Mouse (Mus musculus): Measurements from ENCODE around the gene Hoxb5.

The Hoxb5 gene

GRCm38 (mm10) chr11:96319071-96319902 is 16.2 kb downstream of the Hoxb5 start:
- no peak for DNase-seq (ENCODE audit: low spot score in 2 of 2)

- no peak for DNase-seq (ENCODE audit: low spot score in 2 of 2)
Observed at GRCm38 (mm10) chr11:96319910-96320309, 16.8 kb downstream of the Hoxb5 start.

- DNase-seq (ENCODE audit: low spot score in 2 of 2), result no peak
Observed at GRCm38 (mm10) chr11:96320688-96321087, 17.6 kb downstream of the Hoxb5 start.

- no peak for DNase-seq (ENCODE audit: low spot score in 2 of 2)
Observed at GRCm38 (mm10) chr11:96321846-96322245, 18.7 kb downstream of the Hoxb5 start.

GRCm38 (mm10) chr11:96322738-96323137 is 19.6 kb downstream of the Hoxb5 start:
- no peak for DNase-seq (ENCODE audit: low spot score in 2 of 2)

- no peak for DNase-seq (ENCODE audit: low spot score in 2 of 2)
Observed at GRCm38 (mm10) chr11:96323154-96323553, 20.0 kb downstream of the Hoxb5 start, which contains the start of gene Hoxb3. TSS of gene Hoxb3 (plus strand) at chr11:96323326.

- no peak for DNase-seq (ENCODE audit: low spot score in 2 of 2)
Observed at GRCm38 (mm10) chr11:96324125-96324524, 21.0 kb downstream of the Hoxb5 start.

- no peak for DNase-seq (ENCODE audit: low spot score in 2 of 2)
Observed at GRCm38 (mm10) chr11:96324965-96325364, 21.8 kb downstream of the Hoxb5 start.

GRCm38 (mm10) chr11:96325747-96326212 is 22.6 kb downstream of the Hoxb5 start:
- DNase-seq (ENCODE audit: low spot score in 2 of 2), result no peak

- no peak for DNase-seq (ENCODE audit: low spot score in 2 of 2)
Observed at GRCm38 (mm10) chr11:96326705-96327104, 23.6 kb downstream of the Hoxb5 start.

- DNase-seq (ENCODE audit: low spot score in 2 of 2), result no peak
Observed at GRCm38 (mm10) chr11:96327122-96327521, 24.0 kb downstream of the Hoxb5 start.

GRCm38 (mm10) chr11:96327750-96328149 is 24.6 kb downstream of the Hoxb5 start:
- DNase-seq (ENCODE audit: low spot score in 2 of 2), result no peak

- DNase-seq (ENCODE audit: low spot score in 2 of 2), result no peak
Observed at GRCm38 (mm10) chr11:96328605-96329004, 25.5 kb downstream of the Hoxb5 start.

- no peak for DNase-seq (ENCODE audit: low spot score in 2 of 2)
Observed at GRCm38 (mm10) chr11:96332105-96332504, 29.0 kb downstream of the Hoxb5 start.

GRCm38 (mm10) chr11:96332618-96333032 is 29.5 kb downstream of the Hoxb5 start:
- no peak for DNase-seq (ENCODE audit: low spot score in 2 of 2)

- no peak for DNase-seq (ENCODE audit: low spot score in 2 of 2)
Observed at GRCm38 (mm10) chr11:96333241-96334001, 30.3 kb downstream of the Hoxb5 start.

GRCm38 (mm10) chr11:96334002-96334364 is 30.8 kb downstream of the Hoxb5 start:
- DNase-seq (ENCODE audit: low spot score in 2 of 2), result no peak

GRCm38 (mm10) chr11:96334998-96335397 is 31.9 kb downstream of the Hoxb5 start:
- no peak for DNase-seq (ENCODE audit: low spot score in 2 of 2)

- no peak for DNase-seq (ENCODE audit: low spot score in 2 of 2)
Observed at GRCm38 (mm10) chr11:96336597-96336996, 33.5 kb downstream of the Hoxb5 start.

- DNase-seq (ENCODE audit: low spot score in 2 of 2), result no peak
Observed at GRCm38 (mm10) chr11:96337026-96337425, 33.9 kb downstream of the Hoxb5 start.

- DNase-seq (ENCODE audit: low spot score in 2 of 2), result no peak
Observed at GRCm38 (mm10) chr11:96338957-96339855, 36.1 kb downstream of the Hoxb5 start.
